Mouse (Mus musculus): Measurements from ENCODE around the gene Entr1.

GRCm38 (mm10) chr2:26423086-26423485 lies 34.0 kb upstream of the Entr1 start:
- no peak for TF ChIP-seq FLI1 (IDR thresholded peaks at IDR 0.05; ENCODE audit: low read length)
- no peak for TF ChIP-seq GATA1 (IDR thresholded peaks at IDR 0.05; ENCODE audit: borderline replicate concordance, low read length)
